Mouse (Mus musculus) limb, embryonic 10.5 days (tissue): ENCODE data around the gene Krt73. TPM values are rescaled to one million over a fixed set of nuclear protein-coding genes. Genes with fewer than 3 reads are reported as not detected.
A peak's percentile ranks its signal among the peaks of the same experiment; 100 is the strongest.

Experiments
- DNase-seq: peaks from one replicate; pipeline ENCODE4 v3.0.0-alpha.2; 2017; ENCODE audit warnings: low spot score
- H3K27ac ChIP-seq: fragments of 300-500 bp; sonication (generic); 2 replicates; pipeline ENCODE4 v1.5.1; 2016; ENCODE audit warnings: mild to moderate bottlenecking
- H3K27me3 ChIP-seq: fragments of 300-500 bp; sonication (generic); 2 replicates; pipeline ENCODE4 v1.6.1; 2016; ENCODE audit warnings: low read depth, mild to moderate bottlenecking; ENCODE audit not compliant: poor library complexity, severe bottlenecking
- H3K36me3 ChIP-seq: fragments of 300-500 bp; sonication (generic); 2 replicates; pipeline ENCODE4 v1.6.1; 2016; ENCODE audit warnings: mild to moderate bottlenecking, moderate library complexity
- H3K4me1 ChIP-seq: fragments of 300-500 bp; sonication (generic); 2 replicates; pipeline ENCODE4 v1.6.1; 2016
- H3K4me3 ChIP-seq: fragments of 300-500 bp; sonication (generic); 2 replicates; pipeline ENCODE4 v1.5.1; 2016; ENCODE audit warnings: mild to moderate bottlenecking, moderate library complexity
- H3K9me3 ChIP-seq: fragments of 300-500 bp; sonication (generic); replicated peaks from 2 replicates; pipeline ENCODE4 v1.6.1; 2016; ENCODE audit warnings: mild to moderate bottlenecking
- WGBS: fragments of 180-500 bp; shearing (Covaris S2); methylation state at CpG from one replicate; pipeline ENCODE4 v1.1.7; 2016; 5-methylcytosine and 5-hydroxymethylcytosine counted together
- polyA plus RNA-seq: library from polyadenylated mRNA; unstranded; fragments of >200 nt; fragmentation: Nextera tagmentation; extraction: Ambion mirVana; gene quantifications from 2 replicates; pipeline ENCODE4 v1.2.1, GENCODE M21; 2016

Gene Krt73
- polyA plus RNA-seq, 1 experiment from 2014 or later, result not detected

- no peaks in the 10 kb centered on the region for H3K36me3 ChIP-seq
- H3K9me3 ChIP-seq, result no peaks in the 10 kb centered on the region
- no peaks in the 10 kb centered on the region for H3K27me3 ChIP-seq
- WGBS, result 8% methylated on average over 5 of the region's 5 CpGs
- no peak overlapping the region for H3K4me3 ChIP-seq
- peak; percentile 92 for DNase-seq
- no peak overlapping the region; the same call in 1 of the 2 replicates for H3K27ac ChIP-seq
- H3K4me1 ChIP-seq, result peaks cover 3% of the 10 kb centered on the region; the same call in 1 of the 2 replicates
Measured at GRCm38 (mm10) chr15:101772711-101773081, 29.4 kb downstream of the Krt73 start.

GRCm38 (mm10) chr15:101772080-101772710 is 30.0 kb downstream of the Krt73 start:
- no peaks in the 10 kb centered on the region for H3K36me3 ChIP-seq
- H3K9me3 ChIP-seq, result no peaks in the 10 kb centered on the region
- no peak for DNase-seq
- no peak overlapping the region for H3K4me3 ChIP-seq
- 71% methylated on average over 5 of the region's 5 CpGs for WGBS
- no peaks in the 10 kb centered on the region for H3K27me3 ChIP-seq
- H3K27ac ChIP-seq, result no peak overlapping the region; the same call in 1 of the 2 replicates
- H3K4me1 ChIP-seq, result peaks cover 3% of the 10 kb centered on the region; the same call in 1 of the 2 replicates

- Histone ChIP-seq H3K27ac (no peak overlapping the region), H3K27me3 (no peaks in the 10 kb centered on the region), H3K4me1 (peaks cover 3% of the 10 kb centered on the region; the same call in 1 of the 2 replicates), H3K36me3 (no peaks in the 10 kb centered on the region), H3K4me3 (no peak overlapping the region), H3K9me3 (no peaks in the 10 kb centered on the region)
- WGBS, result 47% methylated on average over 8 of the region's 8 CpGs
- DNase-seq, result no peak
Measured at GRCm38 (mm10) chr15:101770226-101770625, 31.9 kb downstream of the Krt73 start.

Other genes starting within 250 kb of the Krt73 start
- 0.08 and 0.31 TPM in 2 replicates for gene Krt90, start 239.4 kb downstream of the Krt73 start, polyA plus RNA-seq
- gene Krt75, start 228.4 kb downstream of the Krt73 start, polyA plus RNA-seq, result 0.04 and 0.10 TPM in 2 replicates
- gene Gm5414, start 174.2 kb downstream of the Krt73 start, polyA plus RNA-seq, result not detected in 2 replicates
- gene Gm5478, start 155.0 kb downstream of the Krt73 start, polyA plus RNA-seq, result not detected in 2 replicates
- not detected in 2 replicates for gene Krt6b, start 122.1 kb downstream of the Krt73 start, polyA plus RNA-seq
- gene Krt6a, start 108.0 kb downstream of the Krt73 start, polyA plus RNA-seq, result 0.13 TPM in 1 of 2 replicates, not detected in the other
- 19.1 and 40.4 TPM in 2 replicates for gene Krt5, start 89.4 kb downstream of the Krt73 start, polyA plus RNA-seq
- gene Krt71, start 59.2 kb downstream of the Krt73 start, polyA plus RNA-seq, result not detected in 2 replicates
- gene Krt72, start 15.9 kb downstream of the Krt73 start, polyA plus RNA-seq, result not detected in 2 replicates
- not detected in 2 replicates for gene Krt2, start 15.8 kb upstream of the Krt73 start, polyA plus RNA-seq
- 0.59 and 0.96 TPM in 2 replicates for gene Krt1, start 48.4 kb upstream of the Krt73 start, polyA plus RNA-seq
- gene Krt77, start 67.4 kb upstream of the Krt73 start, polyA plus RNA-seq, result not detected in 2 replicates
- gene Krt76, start 90.6 kb upstream of the Krt73 start, polyA plus RNA-seq, result not detected in 2 replicates
- gene Krt4, start 122.4 kb upstream of the Krt73 start, polyA plus RNA-seq, result not detected in 2 replicates
- not detected in 2 replicates for gene Krt79, start 138.0 kb upstream of the Krt73 start, polyA plus RNA-seq
- 0.08 TPM in 1 of 2 replicates, not detected in the other for gene Krt78, start 151.9 kb upstream of the Krt73 start, polyA plus RNA-seq
- gene Krt8, start 202.1 kb upstream of the Krt73 start, polyA plus RNA-seq, result 29.3 and 42.6 TPM in 2 replicates
- gene Krt18, start 225.8 kb upstream of the Krt73 start, polyA plus RNA-seq, result 33.4 and 49.5 TPM in 2 replicates